Mouse (Mus musculus): Measurements from ENCODE around the gene Kif2a.
"Not testable (repeated sequence)": the region's sequence is repeated elsewhere in the genome, so short reads cannot be mapped to it uniquely, and the experiment has no call there.

Gene Kif2a

DNA sequence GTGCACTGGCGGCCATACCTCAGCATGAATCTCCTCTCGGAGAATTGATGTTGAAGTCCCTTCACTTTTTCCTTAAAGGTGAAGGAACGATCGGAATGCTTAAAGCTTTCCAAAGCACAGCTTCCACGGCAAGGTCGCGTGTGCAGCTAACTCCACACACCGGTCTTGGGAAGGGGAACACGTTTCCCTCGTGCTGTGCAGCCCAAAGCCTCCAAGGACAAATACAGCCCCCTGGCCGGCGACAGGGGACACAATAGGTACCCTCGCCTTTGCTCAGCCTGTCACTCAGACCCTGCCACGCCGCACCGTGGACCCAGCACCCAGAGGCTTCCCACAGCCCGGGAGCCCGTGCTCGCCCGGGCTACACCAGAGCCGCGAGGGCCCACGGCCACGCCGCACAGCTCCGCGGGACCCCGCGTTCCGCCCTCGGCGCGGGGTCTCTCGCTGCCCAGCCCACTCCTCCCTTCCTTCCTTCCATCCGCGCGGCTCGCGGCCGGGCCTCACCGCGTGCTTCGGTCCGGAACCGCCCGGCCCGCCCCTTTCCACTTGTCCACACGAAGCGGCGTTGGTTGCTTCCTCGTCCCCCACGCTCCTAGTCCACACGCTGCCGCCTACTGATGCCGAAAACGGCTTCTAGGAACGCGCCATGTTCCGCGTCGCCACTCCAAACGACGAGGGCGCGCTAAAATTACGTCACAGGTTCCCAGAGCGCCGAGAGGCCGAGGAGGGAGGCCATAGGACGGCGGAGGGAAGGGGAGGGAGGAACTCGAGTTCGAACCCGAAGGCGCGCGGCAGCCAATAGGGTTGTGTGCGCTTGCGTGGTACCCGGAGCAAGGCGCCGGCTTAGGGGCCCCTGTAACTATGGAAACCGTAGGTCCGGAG is 85.4 kb downstream of the Kif2a start, which contains the start of gene Ipo11:
Gene Ipo11, minus strand, starts transcription at position 703 of the 882 bp plus-strand sequence.
- DNase-seq (ENCODE audit: low spot score) = peak; percentile 93

DNA sequence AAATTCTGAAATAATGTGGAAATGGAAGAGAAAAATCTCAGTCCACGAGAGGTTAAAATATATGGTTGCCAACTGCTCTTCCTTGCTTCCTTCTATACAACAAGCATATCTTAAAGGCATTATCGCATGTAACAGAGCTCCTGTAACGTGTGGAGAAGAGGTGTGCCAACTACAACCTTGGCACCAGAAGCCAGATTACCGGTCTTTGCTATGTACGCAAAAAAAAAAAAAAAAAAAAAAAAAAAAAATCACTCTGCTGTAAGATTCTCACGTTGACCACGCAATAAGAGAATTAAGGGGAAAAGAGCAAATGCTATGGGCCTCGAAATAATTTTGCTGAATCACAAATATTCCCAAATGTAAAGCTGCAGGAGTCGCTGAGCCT is 86.1 kb downstream of the Kif2a start:
- no peak for DNase-seq (ENCODE audit: low spot score)

DNA sequence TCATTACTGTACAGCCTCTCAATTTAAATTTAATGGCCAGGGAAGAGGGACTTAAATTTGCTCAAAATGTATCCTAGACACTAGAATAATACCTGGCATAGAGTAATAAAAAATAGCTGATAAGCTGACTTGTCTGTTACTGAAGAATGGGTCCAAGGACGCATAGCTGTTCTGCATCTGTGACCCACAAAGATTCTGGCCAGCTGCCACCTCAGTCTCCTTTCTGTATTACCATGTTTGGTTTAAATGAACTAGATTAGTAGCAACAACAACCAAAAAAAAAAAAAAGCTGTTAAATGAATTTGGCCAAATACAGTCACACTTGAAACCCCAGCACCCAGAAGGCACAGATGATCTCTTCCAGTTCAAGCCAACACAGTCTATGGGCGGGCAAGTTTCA is 92.7 kb downstream of the Kif2a start:
- DNase-seq (ENCODE audit: low spot score) = no peak

DNA sequence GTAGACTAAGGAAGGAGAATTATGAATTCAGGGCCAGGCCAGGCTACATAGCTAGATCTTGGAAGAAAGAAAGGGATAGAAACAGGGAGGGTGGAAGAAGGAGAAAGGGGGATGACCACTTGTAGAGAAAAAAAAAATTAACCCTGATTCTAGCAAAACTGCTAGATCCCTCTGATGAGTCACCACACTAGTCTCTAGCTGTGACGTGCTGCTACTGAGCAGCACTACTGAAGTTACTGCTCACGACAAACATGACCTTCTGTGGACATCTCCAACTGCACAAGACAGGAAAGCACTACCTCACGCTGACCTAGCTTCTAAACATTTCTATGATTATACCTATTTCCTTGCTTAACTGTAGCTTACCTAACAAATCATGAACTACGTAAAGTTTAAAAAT is 93.6 kb downstream of the Kif2a start:
- no peak for DNase-seq (ENCODE audit: low spot score)

DNA sequence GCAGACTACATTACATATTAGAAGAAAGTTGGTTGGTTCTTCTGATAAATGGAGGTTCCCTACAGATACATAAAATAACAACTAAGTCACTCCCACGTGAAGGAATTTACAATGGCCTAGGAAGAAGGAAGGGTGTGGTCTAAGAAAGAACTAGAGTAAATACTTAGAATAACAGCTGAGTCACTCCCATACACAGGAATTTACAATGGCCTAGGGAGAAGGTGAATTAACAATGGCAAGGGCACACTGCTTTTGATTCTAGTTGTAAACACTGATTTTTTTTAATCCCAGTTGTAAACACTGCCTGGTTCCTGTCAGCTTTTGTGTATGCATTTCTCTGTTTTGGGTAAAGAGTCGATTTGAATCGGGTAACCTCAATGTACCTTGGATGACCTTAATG is 96.0 kb downstream of the Kif2a start:
- not testable (repeated sequence) for DNase-seq (ENCODE audit: low spot score)

DNA sequence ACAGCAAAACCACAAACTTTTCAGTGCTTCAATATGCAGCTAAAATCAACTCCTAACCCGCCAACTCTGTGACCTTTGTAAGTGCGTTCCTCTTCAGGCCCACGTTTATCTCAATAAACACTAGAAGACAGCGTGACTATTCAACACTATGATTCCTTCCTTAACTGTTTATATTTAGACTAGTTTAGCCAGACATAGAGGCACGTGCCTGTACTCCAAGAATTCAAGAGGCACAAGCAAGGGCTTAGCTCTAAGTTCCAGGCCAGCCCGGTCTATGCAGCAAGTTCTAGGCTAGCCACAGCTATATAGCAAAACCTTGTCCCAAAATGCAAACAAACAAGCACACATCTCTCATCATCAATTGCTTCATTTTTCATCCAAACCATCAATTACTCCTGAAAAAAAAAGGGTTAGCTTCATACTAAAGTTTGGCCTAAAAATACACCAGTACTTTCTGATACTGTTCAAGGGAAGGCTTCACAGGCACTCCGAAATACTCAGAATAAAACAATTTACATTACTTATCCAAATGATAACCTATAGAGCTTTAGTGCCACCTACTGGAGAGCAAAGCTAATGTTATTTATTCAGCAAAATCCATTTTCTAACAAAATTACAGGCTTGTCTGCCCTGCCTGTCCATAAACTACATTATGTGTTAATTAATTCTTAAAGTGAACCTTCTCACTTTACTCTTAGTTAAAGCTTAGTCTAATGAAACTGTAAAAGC is 103.4 kb downstream of the Kif2a start:
- DNase-seq (ENCODE audit: low spot score) = peak; percentile 58

DNA sequence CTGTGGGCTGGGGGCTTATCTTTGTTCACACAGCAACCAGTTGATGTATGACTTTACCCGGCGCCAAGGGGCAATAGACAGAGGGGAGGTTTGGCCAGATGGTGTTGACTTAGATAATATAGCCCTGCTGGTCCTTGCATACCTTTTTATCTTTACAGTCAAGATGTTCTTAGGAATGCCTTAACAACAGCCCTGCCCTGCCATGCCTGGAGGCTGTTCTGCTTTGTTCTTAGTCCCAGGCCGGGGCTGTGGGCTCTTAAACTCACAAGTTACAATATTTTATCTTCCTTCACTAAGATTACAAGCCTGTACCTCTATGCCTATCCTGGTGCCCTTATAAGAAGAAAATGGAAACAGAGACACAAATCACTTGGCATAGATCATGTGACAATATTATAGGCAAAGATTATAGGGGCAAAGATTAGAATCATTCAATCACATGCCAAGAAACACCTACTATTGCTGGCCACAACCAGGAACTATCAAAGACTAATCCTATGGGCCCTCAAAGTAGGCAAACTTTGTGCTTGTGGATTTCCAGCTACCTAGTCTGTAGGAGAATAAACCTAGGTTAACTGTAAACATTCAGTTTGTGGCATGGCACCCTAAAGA is 108.7 kb downstream of the Kif2a start:
- no peak for DNase-seq (ENCODE audit: low spot score)

DNA sequence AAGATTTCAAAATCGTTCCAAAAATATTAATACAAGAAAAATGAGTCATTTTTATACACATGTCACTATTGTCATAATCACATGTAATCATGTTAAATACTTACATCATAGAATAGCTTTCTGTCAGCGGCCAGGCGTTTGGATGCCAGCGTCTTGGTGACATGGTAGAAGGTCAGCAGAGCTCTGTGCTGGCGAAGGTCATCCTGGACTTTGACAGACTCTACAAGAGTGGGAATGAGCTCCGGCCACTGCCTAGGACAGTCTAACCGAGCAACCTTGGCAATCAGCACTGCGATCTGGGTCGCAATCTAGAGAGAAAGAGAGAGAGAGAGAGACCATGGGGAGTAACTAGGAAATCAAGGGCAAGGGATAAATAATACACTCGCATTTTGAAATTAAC is 111.8 kb downstream of the Kif2a start:
- no peak for DNase-seq (ENCODE audit: low spot score)

Measured in c-Kit-positive CD71-positive TER-119-positive erythroid progenitor cells, embryonic 14.5 days (primary cell).